8 mouse cellular contexts compared by ENCODE assay signal in genomic region chr3:38884276-38884675, GRCm38 (mm10). TPM values are rescaled to one million over a fixed set of nuclear protein-coding genes. Genes with fewer than 3 reads are reported as not detected.
A peak's percentile ranks its signal among the peaks of the same experiment; 100 is the strongest.
DNase-seq lines count a peak whose midpoint lies in the region; ATAC-seq and TF ChIP-seq lines count a peak whose summit lies in the region.

No protein-coding gene starts in this region.

- H3K27ac ChIP-seq in gastrocnemius, adult 2 months, result peak overlapping the region; percentile 84; the same call in 1 of the 2 replicates
- peak overlapping the region; percentile 70 for H3K27ac ChIP-seq in hindbrain, embryonic 16.5 days (ENCODE audit: low read depth, low read length)

- in situ Hi-C loops in Patski (cut with MboI; ENCODE audit: low pct_unique_long_range_greater_than_20kb), result loop anchor here (5.0 to 10.0 kb wide), 4 partner anchors 501 to 1508 kb away; no protein-coding TSS in a partner anchor

- H3K9ac ChIP-seq in hindbrain, embryonic 16.5 days (ENCODE audit: low read depth, low read length), result peak overlapping the region; percentile 53

- peak overlapping the region; percentile 96 for H3K4me3 ChIP-seq in gastrocnemius, adult 2 months
- H3K4me3 ChIP-seq in hindbrain, embryonic 16.5 days (ENCODE audit: low read length), result peak overlapping the region; percentile 80

- no peaks in the 10 kb centered on the region for H3K9me3 ChIP-seq in hindbrain, embryonic 16.5 days (ENCODE audit: control insufficient read depth, low read length)

- peaks cover 4% of the 10 kb centered on the region; the same call in 1 of the 2 replicates for H3K36me3 ChIP-seq in hindbrain, embryonic 16.5 days (ENCODE audit: control insufficient read depth, insufficient read depth, low read length)

- POLR2A ChIA-PET in Patski (lab: Charles Lee), result no interaction called here

- peaks cover 6% of the 10 kb centered on the region for H3K4me1 ChIP-seq in hindbrain, embryonic 16.5 days (ENCODE audit: control insufficient read depth, insufficient read depth, low read depth, low read length)

- TF ChIP-seq CTCF in Patski (IDR thresholded peaks at IDR 0.05), result no peak
- peak; percentile 96; the same call in 1 of the 2 replicates for TF ChIP-seq CTCF in gastrocnemius, adult 2 months (IDR thresholded peaks at IDR 0.05)

- H3K4me2 ChIP-seq in hindbrain, embryonic 16.5 days (ENCODE audit: low read length), result peak overlapping the region; percentile 93

- peak; percentile 19 for ATAC-seq in Patski
- ATAC-seq in hindbrain, embryonic 16.5 days, result no peak

- 0% methylated on average over 6 of the region's 6 CpGs for WGBS in hindbrain, embryonic 16.5 days

- H3K27me3 ChIP-seq in Patski, result no peaks in the 10 kb centered on the region
- no peaks in the 10 kb centered on the region for H3K27me3 ChIP-seq in hindbrain, embryonic 16.5 days (replicated peaks; ENCODE audit: control insufficient read depth, insufficient read depth, low read length)

- peak; percentile 71 for DNase-seq in Patski (ENCODE audit: low read depth, low spot score)
- DNase-seq in cerebellum, postnatal 36 days, result peak; percentile 64 to 79
- DNase-seq in gastrocnemius, adult 2 months, result peak; percentile 78
- DNase-seq in layer of hippocampus, postnatal 36 days, result peak; percentile 81 to 86
- DNase-seq in lung, postnatal 14 days, result peak; percentile 87
- peak; percentile 98 for DNase-seq in retina, embryonic 14.5 days (ENCODE audit: low spot score)
- peak; percentile 74 for DNase-seq in urinary bladder, postnatal 25 days (ENCODE audit: low spot score)

- CTCF ChIA-PET in Patski (lab: Charles Lee), result interaction anchor here (0.6 to 3.5 kb wide), 32 partner anchors 8 to 1640 kb away, joined by 3 to 33 read pairs (median 3); no protein-coding TSS in a partner anchor

- intact Hi-C loops in gastrocnemius, adult 2 months (cut with DNase I), result loop anchor here (1.0 to 10.0 kb wide), 4 partner anchors 821 to 1558 kb away; no protein-coding TSS in a partner anchor

RNA-seq across cellular contexts. Expression of gene Fat4, which starts 2.5 kb away (rescaled TPM):
- 3.5 TPM for polyA plus RNA-seq in Patski (2021)
- total RNA-seq in gastrocnemius, adult 2 months (2021), result 1 to 10 TPM; 2.0 to 3.6 TPM
- polyA plus RNA-seq in hindbrain, embryonic 16.5 days (2015; fragmentation: Nextera tagmentation; extraction: Ambion mirVana), result 6.8 and 7.2 TPM in 2 replicates
- total RNA-seq in layer of hippocampus, postnatal 36 days (2021), result 10 to 100 TPM; 28.4 to 35.2 TPM

Comparison
In these comparisons a context has a peak if more than half of its experiments do, and no peak if none do; other contexts are left out.
1. RNA of gene Fat4, which starts 2.5 kb away (total RNA-seq): 28.4 to 35.2 TPM in layer of hippocampus, postnatal 36 days; 2.0 to 3.6 TPM in gastrocnemius, adult 2 months; every median in the first group is over 4 times any median in the second.
2. Peak in every context shown above with its lines, with median percentiles within 50 percentile points of each other: DNase-seq.